Mouse (Mus musculus): ENCODE measurements around the gene Srpr.

DNA sequence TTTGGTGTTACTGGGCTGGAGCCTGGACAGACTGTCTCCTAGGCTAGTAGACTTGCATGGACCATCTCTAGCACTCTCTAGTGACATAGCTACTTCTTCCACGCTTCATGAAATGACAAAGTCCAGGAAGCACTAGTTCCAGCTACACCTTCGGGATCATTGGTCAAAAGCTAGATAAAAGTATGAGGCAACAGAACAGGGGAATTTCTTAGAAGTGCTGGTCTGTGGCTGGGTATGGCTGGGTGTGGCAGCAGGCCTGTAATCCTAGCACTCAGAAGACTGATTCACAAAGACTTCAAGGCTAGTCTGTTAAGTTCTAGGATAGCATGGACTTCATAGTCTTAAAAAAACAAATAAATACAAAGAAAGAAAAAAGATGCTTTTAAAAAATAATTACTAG is 63.5 kb downstream of the Srpr start:
- TF ChIP-seq CTCF (IDR thresholded peaks at IDR 0.05; ENCODE audit: low read depth): no peak
- TF ChIP-seq EP300 (IDR thresholded peaks at IDR 0.05; ENCODE audit: low read depth): no peak

All from liver, embryonic 14.5 days (tissue).